Mouse (Mus musculus) thymus, postnatal 4 days (tissue): ENCODE results near the gene Agpat3.

ENCODE experiments used
- DNase-seq: peaks from one replicate; pipeline ENCODE4 v3.0.0; 2021

The Agpat3 gene

GRCm38 (mm10) chr10:78290730-78291535, 61.4 kb downstream of the Agpat3 start:
- DNase-seq = no peak

DNA sequence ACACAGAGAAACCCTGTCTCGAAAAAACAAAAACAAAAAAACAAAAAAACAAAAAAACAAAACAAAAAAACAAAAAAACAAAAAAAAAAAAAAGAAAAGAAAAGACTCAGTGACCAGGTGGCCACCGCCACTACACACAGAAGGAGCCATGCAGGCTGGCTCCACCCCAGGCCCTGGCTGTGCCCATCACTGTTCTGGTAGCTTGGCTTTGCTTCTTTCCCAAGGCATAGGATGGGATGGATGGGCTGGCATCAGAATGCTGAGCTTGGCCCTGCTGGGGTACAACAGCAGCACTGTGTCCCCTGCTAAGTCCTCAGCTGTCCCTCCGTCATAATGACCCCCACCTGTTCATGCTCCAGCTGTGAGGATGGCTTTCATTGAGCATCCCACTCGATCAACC, 63.4 kb downstream of the Agpat3 start:
- DNase-seq = no peak

DNA sequence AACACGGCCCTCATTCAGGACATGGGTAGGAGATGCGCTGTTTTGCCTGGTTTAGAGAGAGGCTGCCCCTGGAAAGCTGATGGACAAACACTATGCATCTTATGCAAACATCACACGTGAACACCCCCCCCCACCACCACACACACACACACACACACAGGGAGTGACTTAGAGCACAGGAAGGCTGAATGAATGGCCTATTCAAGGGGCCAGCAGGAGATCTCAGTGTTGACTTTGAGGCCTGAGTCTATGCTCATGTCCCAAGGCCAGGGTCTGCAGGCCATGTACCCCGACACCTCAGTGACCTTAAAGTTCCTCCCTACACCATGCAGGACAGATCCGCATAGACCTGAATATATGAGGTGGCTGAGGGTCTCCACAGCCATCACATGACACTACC, 64.2 kb downstream of the Agpat3 start:
- DNase-seq = no peak

- DNase-seq = no peak
Measured at GRCm38 (mm10) chr10:78287465-78288132, 64.7 kb downstream of the Agpat3 start.

GRCm38 (mm10) chr10:78285959-78286358, 66.3 kb downstream of the Agpat3 start:
- no peak for DNase-seq

DNA sequence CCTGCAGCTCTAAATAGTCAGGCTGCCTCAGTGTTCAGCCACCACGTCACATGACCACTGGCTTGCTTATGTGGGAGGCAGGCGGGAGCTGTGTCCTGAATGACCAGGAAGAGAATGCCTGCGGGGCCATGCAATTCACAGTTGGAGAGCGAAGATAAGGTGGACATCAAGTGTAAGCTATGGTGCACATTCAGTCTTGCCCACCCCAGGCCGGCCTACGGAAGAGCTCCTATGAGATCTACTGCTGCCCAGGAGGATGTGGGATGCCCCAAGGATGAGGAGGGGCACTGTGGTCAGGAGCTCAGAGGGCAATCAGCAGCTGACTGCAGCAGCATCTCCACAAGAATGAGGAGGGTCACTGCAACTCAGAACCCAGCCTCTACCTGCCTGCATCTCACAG, 66.9 kb downstream of the Agpat3 start:
- DNase-seq = no peak

DNA sequence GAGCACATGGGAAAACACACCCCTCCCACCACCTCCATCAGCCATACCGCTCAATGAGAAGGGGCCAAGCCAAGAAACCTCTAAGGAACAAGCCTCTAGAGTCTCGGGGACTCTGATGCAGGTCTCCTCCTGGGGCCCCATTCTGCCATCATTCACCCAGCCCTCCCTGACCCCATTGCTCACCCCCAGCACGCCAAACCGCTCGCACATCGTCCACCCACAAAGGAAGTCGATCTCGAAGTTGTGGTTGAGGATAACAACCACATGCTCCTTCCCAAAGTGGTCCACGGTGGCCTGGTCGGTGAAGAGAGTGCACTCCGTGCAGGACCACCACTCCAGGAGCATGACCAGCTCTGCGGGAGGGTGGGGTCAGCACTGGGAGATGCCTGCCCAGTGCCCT, 67.5 kb downstream of the Agpat3 start:
- DNase-seq = no peak

DNA sequence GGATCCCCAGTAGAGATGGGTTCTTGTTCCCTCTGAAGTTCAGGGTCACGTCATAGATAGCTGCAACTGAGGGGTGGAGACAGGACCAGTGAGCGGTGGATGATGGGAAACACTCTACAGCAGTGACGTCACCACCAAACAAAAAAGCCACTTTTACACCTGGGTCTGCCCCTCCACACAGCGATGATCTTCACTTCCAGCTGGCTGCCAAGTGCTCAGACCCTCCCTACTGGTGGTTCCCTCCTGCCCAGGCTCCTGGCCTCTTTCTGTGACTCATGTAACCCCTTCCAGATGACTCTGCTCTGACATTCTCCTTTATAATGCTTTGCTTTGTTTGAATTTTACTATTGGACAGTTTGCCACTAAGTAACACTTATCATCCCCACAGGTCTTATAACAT, 69.9 kb downstream of the Agpat3 start:
- DNase-seq = no peak

DNA sequence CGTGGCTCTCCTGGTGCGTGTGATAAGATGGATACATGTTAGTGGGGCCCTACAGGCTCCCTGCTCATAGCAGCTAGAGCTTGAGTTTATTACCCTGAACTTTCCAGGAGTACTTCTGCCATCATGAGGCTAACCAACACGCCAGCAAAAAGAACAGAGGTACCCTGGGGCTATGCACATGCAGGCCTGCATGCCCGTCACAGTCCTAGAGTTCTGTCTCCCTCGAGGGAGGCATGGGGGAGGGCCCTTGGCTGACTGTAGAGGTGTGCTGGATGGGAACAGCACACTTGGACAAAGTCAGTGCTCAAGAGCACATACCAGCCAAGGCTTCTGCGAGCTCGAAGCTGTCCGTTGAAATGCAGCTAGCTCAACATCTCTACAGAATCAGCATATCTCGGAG, 71.8 kb downstream of the Agpat3 start:
- no peak for DNase-seq

DNA sequence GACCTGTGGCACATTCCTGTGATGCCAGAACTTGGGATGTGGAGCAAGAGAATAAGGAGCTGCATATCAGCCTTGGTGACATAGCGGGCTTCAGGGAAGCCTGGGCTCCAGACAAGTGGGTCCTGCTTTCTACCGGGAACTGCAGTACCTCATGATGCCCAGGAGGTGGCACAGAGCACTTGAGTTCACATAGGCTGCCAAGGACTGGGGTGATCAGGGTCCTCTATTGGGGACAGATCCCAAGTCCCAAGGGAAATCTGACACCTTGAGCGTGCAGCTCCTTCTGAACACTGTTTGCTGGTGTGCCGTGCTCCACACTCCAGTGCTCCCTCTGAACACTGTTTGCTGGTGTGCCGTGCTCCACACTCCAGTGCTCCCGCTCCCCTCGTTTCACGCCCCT, 73.1 kb downstream of the Agpat3 start:
- peak; percentile 63 for DNase-seq

DNA sequence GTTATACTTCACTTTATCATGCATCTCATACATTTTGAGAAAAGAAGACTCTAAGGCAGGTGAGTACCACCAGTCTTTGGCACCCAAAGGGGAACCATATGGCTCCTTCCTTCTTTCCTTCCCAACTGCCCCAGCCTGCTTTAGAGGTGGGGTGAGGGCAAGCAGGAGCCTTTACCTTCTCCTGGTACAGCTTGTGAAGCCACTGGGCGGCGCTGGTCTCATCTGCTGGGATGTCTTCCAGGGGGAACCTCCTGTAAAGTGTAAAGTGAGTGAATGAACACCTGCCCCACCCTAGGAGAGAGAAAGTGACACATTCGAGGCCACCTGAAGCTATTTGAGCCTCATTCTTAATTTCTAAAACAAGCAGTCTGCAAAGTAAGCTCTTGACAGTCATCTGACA, 74.5 kb downstream of the Agpat3 start:
- DNase-seq = no peak

DNA sequence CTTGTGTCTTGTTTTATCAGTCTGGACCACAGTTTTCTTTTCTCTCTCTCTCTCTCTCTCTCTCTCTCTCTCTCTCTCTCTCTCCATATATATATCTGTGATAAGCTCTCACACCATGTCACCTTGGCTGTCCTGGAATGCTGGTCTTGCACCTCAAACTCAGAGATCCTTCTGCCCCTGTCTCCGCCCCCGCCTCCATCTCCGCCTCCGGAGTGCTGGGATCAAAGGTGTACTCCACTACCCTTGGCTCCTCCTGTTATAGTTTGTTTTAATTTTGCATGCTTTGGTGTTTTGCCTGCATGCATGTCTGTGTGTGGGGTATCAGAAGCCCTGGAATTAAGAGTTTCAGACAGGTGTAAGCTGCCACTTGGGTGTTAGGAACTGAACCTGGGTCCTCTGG, 76.0 kb downstream of the Agpat3 start:
- no peak for DNase-seq

GRCm38 (mm10) chr10:78272932-78273331, 79.4 kb downstream of the Agpat3 start:
- no peak for DNase-seq

DNA sequence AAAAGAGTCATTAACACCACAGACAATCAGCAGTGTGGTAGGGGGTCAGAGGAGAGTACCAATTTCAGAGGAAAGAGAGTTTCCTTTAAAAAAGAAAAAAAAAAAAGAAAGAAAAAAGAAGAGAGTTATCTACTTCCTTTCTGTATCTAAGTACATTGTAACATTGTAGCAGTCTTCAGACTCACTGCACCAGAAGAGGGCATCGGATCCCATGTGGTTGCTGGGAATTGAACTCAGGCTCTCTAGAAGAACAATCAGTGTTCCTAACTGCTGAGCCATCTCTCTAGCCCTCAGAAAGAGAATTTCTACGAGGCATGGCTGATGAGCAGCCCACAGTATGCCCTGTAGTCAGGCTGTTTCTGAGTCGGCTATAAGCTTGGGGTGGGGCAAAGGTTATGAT, 86.4 kb downstream of the Agpat3 start:
- no peak for DNase-seq

GRCm38 (mm10) chr10:78264735-78265134, 87.6 kb downstream of the Agpat3 start:
- DNase-seq = no peak

- no peak for DNase-seq
Measured at GRCm38 (mm10) chr10:78260916-78261650, 91.2 kb downstream of the Agpat3 start.

GRCm38 (mm10) chr10:78260322-78260721, 92.0 kb downstream of the Agpat3 start:
- DNase-seq = no peak

- DNase-seq = no peak
Measured at GRCm38 (mm10) chr10:78259702-78260101, 92.6 kb downstream of the Agpat3 start.

DNA sequence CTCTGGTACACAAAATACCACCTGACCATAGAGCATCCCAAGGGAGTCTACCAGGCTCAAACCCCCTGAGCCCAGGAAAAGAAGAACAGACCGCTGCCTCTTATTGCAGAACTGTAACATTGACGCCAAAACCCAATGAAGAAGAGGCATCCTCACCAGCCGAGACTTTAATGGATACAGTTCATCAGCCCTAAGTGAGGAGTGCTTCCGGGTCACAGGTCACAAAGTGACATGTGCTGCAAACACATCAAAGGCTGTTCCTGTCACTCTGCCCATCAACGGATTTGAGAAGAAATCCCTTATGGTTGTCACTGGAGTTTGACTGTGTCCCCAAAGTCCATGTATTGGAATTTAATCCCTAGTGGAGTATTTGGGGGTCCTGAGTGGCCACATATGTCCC, 93.1 kb downstream of the Agpat3 start:
- no peak for DNase-seq

GRCm38 (mm10) chr10:78258142-78258675, 94.1 kb downstream of the Agpat3 start:
- DNase-seq = no peak

DNA sequence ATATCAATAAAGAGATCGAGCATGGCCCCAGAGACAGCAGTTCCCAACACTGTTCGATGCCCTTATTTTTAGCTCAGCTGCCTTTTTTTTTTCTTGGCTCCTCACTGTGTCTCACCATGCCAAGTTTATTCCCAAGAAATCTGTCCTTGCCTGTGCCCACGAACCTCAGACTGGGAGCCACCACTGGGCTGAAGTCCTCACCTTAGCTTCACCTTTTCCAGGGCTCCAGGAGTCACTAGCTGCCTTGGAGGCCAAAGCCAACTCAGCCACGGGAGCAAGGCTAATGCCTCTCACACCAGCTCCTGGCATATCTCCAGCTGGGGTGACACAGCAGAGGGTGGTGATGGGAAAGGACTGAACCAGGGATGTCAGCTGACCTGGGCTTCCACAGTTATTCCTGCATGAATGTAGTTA, 96.6 kb downstream of the Agpat3 start:
- no peak for DNase-seq

DNA sequence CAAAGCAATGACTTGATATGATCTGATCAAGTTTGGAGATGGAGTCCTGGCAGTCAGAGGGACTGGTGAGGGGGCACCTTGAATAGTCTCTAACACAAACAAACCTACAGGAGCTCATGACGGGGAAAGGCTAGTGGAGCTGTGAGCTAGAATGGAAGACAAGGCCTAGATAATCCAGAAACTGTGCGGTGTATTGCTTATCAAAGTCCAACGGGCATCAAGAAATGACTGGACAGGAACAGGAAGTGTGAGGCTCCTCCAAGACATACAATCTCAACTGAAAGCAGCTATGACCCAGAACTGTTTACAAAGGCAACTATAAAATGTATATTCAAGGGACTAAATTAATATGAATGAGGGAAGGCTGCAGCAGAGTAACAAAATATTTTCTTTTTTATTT, 105.1 kb downstream of the Agpat3 start:
- no peak for DNase-seq

GRCm38 (mm10) chr10:78246725-78247124, 105.6 kb downstream of the Agpat3 start:
- no peak for DNase-seq

DNA sequence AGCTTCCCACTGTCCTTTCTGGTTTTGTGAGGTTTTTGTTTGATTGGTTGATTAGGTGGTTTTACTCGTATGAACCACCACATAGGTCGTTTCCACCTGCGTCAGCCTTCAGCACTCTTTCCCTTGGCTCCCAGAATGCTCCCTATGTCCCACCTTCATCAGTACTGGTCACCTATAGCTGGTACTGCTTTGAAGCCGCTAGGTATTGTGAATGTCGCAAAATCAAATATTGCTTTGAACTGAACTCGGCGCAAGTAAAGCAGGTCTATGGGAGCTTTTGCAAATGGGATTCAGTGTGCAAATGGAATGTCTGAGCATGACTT, 107.1 kb downstream of the Agpat3 start:
- DNase-seq = no peak
